Mouse (Mus musculus) limb, embryonic 12.5 days (tissue): ENCODE measurements around the gene Lhfp. TPM values are rescaled to one million over a fixed set of nuclear protein-coding genes. Genes with fewer than 3 reads are reported as not detected.
"Not testable (repeated sequence)": the region's sequence is repeated elsewhere in the genome, so short reads cannot be mapped to it uniquely, and the experiment has no call there.

Experiments
- ATAC-seq: fragments of 200-750 bp; cut with Nextera tagmentation; 2 replicates; pipeline ENCODE4 v1.8.0; 2017; ENCODE audit warnings: low read depth, moderate TSS enrichment; ENCODE audit not compliant: insufficient number of reproducible peaks, insufficient read depth, low FRiP score, low TSS enrichment
- H3K27ac ChIP-seq: fragments of 300-500 bp; sonication (generic); 2 replicates; pipeline ENCODE4 v1.5.1; 2016; ENCODE audit warnings: mild to moderate bottlenecking, moderate library complexity
- H3K27me3 ChIP-seq: fragments of 300-500 bp; sonication (generic); 2 replicates; pipeline ENCODE4 v1.6.1; 2016; ENCODE audit warnings: mild to moderate bottlenecking, moderate library complexity
- H3K36me3 ChIP-seq: fragments of 300-500 bp; sonication (generic); 2 replicates; pipeline ENCODE4 v1.6.1; 2016; ENCODE audit warnings: mild to moderate bottlenecking, moderate library complexity
- H3K4me1 ChIP-seq: fragments of 300-500 bp; sonication (generic); replicated peaks from 2 replicates; pipeline ENCODE4 v1.6.1; 2016
- H3K4me2 ChIP-seq: fragments of 300-500 bp; sonication (generic); 2 replicates; pipeline ENCODE4 v1.6.1; 2016; ENCODE audit warnings: mild to moderate bottlenecking, moderate library complexity
- H3K4me3 ChIP-seq: fragments of 300-500 bp; sonication (generic); replicated peaks from 2 replicates; pipeline ENCODE4 v1.5.1; 2016; ENCODE audit warnings: mild to moderate bottlenecking
- H3K9ac ChIP-seq: fragments of 300-500 bp; sonication (generic); replicated peaks from 2 replicates; pipeline ENCODE4 v1.6.1; 2016; ENCODE audit warnings: mild to moderate bottlenecking, moderate library complexity
- H3K9me3 ChIP-seq: fragments of 300-500 bp; sonication (generic); 2 replicates; pipeline ENCODE4 v1.6.1; 2016; ENCODE audit warnings: mild to moderate bottlenecking, moderate library complexity
- WGBS: fragments of 180-500 bp; shearing (Covaris S2); methylation state at CpG from one replicate; pipeline ENCODE4 v1.1.7; 2016; 5-methylcytosine and 5-hydroxymethylcytosine counted together
- polyA plus RNA-seq: library from polyadenylated mRNA; unstranded; fragments of >200 nt; fragmentation: Nextera tagmentation; extraction: Ambion mirVana; gene quantifications from 2 replicates; pipeline ENCODE4 v1.2.1, GENCODE M21; 2016

The Lhfp gene
- polyA plus RNA-seq, 1 experiment from 2014 or later: 56.5 TPM

GRCm38 (mm10) chr3:53089921-53090320 is 48.6 kb downstream of the Lhfp start:
- H3K4me1 ChIP-seq: peaks cover 18% of the 10 kb centered on the region
- ATAC-seq: no peak

DNA sequence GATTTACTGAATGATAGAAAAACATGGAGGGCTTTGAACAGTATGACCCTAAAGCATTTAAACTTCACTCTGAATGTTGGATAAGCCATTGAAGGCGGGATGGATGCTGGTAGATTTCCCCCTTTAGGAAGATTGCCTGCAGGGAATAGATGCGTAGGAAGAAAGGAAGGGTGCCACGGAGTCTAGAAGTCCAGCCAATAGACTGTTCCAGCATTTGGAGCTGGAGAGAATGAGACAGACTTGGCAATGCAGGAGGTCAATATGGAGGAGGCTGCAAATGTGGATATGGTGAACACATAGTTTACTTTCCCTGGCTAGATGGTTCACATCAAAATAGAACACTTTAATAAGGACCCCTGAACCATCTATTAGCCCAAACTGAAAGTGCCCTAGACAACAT is 58.9 kb downstream of the Lhfp start:
- Histone ChIP-seq H3K36me3 (no peaks in the 10 kb centered on the region), H3K9me3 (no peaks in the 10 kb centered on the region), H3K4me3 (no peak overlapping the region), H3K27ac (no peak overlapping the region), H3K4me2 (no peak overlapping the region), H3K4me1 (peaks cover 16% of the 10 kb centered on the region), H3K27me3 (peaks cover 13% of the 10 kb centered on the region), H3K9ac (no peak overlapping the region)
- ATAC-seq: no peak
- WGBS: 90% methylated on average over 3 of the region's 3 CpGs

More at GRCm38 (mm10) chr3:53089921-53090320, 48.6 kb downstream of the Lhfp start:
- Histone ChIP-seq H3K9ac (no peak overlapping the region), H3K36me3 (no peaks in the 10 kb centered on the region), H3K4me2 (no peak overlapping the region), H3K9me3 (no peaks in the 10 kb centered on the region), H3K27me3 (no peaks in the 10 kb centered on the region), H3K4me3 (no peak overlapping the region), H3K27ac (no peak overlapping the region)
- WGBS: 88% methylated on average over 2 of the region's 2 CpGs

DNA sequence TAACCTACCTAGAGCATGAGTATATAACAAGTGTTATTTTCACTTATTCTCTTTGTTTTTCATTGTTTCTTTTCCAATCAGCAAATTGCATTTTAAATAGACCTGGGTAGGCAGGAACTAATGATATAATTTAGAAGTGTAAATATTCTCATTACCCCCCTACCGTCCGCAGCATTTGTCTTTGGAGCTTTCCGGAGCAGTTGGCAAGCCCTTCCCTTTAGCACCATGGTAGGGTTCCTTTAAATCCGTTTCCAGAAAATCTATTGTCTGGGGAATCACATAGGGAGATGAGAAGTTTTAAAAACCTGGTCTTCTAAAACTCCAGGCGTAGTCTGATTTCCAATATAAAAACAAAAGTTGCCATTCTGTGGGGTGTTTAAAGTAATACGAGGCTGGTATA is 59.5 kb downstream of the Lhfp start:
- 58% methylated on average over 6 of the region's 6 CpGs for WGBS
- Histone ChIP-seq H3K27me3 (peaks cover 13% of the 10 kb centered on the region), H3K9me3 (no peaks in the 10 kb centered on the region), H3K4me1 (peaks cover 21% of the 10 kb centered on the region), H3K36me3 (no peaks in the 10 kb centered on the region), H3K27ac (no peak overlapping the region), H3K4me2 (no peak overlapping the region), H3K4me3 (no peak overlapping the region), H3K9ac (no peak overlapping the region)
- ATAC-seq: no peak

- Histone ChIP-seq H3K9ac (no peak overlapping the region), H3K4me2 (no peak overlapping the region), H3K4me1 (peaks cover 24% of the 10 kb centered on the region), H3K27ac (no peak overlapping the region), H3K4me3 (no peak overlapping the region), H3K9me3 (no peaks in the 10 kb centered on the region), H3K36me3 (no peaks in the 10 kb centered on the region), H3K27me3 (peaks cover 13% of the 10 kb centered on the region)
- no peak for ATAC-seq
- WGBS: 39% methylated on average over 6 of the region's 6 CpGs
These were observed 60.4 kb downstream of the Lhfp start for GRCm38 (mm10) chr3:53101711-53102110.

DNA sequence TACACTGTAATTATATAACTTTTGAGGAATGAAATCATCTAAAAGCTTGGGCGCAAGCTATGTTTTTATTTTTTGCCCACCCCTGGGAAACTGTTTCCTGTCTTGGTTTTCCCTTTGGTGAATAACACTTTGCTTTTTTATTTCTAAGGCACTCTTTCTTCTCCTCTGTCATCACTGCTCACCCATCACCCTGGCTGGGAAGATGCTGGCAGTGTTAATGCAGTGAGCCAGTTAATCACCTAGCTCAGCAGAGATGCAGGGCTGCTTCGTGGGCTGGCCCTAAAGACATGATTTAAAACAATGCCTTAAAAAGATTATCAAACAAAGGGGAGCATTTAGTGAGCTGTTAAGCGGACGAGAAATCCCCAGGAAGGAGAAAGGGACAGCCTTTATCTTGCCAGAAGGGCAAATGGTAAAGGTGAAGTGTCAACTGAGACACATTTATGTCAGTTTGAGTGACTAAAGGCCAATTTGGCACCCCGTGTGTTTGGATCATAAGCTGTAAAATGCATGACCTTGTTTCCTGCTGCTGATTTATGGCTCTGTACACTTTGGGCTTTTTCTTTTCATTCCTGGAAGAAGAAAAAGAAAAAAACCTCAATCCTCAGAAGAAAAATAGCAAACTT is 60.9 kb downstream of the Lhfp start:
- no peaks in the 10 kb centered on the region for H3K36me3 ChIP-seq
- 10% methylated on average over 5 of the region's 5 CpGs for WGBS
- H3K27ac ChIP-seq: no peak overlapping the region
- peaks cover 13% of the 10 kb centered on the region for H3K27me3 ChIP-seq
- H3K4me1 ChIP-seq: peaks cover 24% of the 10 kb centered on the region
- H3K9me3 ChIP-seq: no peaks in the 10 kb centered on the region
- ATAC-seq: no peak
- no peak overlapping the region for H3K9ac ChIP-seq
- H3K4me2 ChIP-seq: peak overlapping the region; percentile 30
- H3K4me3 ChIP-seq: no peak overlapping the region

- WGBS: 17% methylated on average over 12 of the region's 12 CpGs
These were observed 61.4 kb downstream of the Lhfp start for GRCm38 (mm10) chr3:53102757-53103153.

DNA sequence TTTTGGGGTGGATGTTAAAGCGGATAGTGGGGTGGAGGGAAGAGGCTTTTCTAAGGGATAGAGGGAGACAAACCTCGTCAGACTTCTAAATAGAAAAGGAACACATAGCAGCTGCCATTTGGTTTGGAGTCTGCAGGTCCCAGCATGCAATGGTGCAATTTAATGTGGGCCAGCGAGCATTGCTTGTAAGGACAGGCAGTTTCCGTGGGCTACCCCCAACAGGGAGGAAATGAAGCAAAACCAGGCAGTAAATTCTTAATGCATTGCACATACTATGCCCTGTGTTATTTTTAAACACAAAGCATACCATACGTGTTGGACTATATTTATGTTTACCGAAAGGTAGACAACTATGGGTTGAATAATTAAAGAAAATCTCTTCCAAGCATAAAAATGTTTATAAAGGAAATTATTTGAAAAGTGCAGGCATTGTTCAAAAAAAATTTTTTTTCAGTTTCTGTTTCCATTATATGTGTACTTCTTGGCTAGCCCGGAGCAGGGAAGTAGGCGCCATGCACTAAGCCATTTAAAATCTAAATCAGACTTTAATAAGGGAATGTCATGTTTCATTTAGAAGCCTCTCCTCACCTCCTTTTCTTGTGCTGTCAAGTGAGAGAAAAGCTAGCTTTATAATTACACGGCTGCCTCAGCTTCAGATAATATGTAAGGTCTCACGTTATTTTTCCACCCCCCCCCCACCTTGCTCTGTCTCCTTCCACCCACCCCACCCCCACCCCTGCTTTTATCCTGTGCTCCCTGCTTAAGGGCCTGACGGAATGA is 67.5 kb downstream of the Lhfp start:
- H3K4me3 ChIP-seq: no peak overlapping the region
- 28% methylated on average over 11 of the region's 11 CpGs for WGBS
- H3K4me2 ChIP-seq: peak overlapping the region; percentile 23; the same call in 1 of the 2 replicates
- H3K36me3 ChIP-seq: 0 out of 2 replicates have a peak, but pooled peaks cover 10% of the 10 kb centered on the region
- ATAC-seq: peak; percentile 49; the same call in 1 of the 2 replicates
- H3K27ac ChIP-seq: peak overlapping the region; percentile 68
- H3K27me3 ChIP-seq: 0 out of 2 replicates have a peak, but pooled peaks cover 4% of the 10 kb centered on the region
- peaks cover 27% of the 10 kb centered on the region for H3K4me1 ChIP-seq
- H3K9me3 ChIP-seq: peaks cover 10% of the 10 kb centered on the region
- no peak overlapping the region for H3K9ac ChIP-seq

More at GRCm38 (mm10) chr3:53102757-53103153, 61.4 kb downstream of the Lhfp start:
- Histone ChIP-seq H3K27me3 (peaks cover 13% of the 10 kb centered on the region), H3K9ac (no peak overlapping the region), H3K36me3 (no peaks in the 10 kb centered on the region), H3K4me3 (no peak overlapping the region), H3K4me1 (peaks cover 24% of the 10 kb centered on the region), H3K27ac (no peak overlapping the region), H3K9me3 (no peaks in the 10 kb centered on the region), H3K4me2 (peak overlapping the region; percentile 30)
- ATAC-seq: no peak

- Histone ChIP-seq H3K9ac (no peak overlapping the region), H3K27ac (no peak overlapping the region), H3K4me3 (no peak overlapping the region), H3K9me3 (peaks cover 10% of the 10 kb centered on the region), H3K36me3 (0 out of 2 replicates have a peak, but pooled peaks cover 10% of the 10 kb centered on the region), H3K4me1 (peaks cover 27% of the 10 kb centered on the region), H3K4me2 (no peak overlapping the region), H3K27me3 (no peaks in the 10 kb centered on the region)
- ATAC-seq: no peak
- 34% methylated on average over 3 of the region's 3 CpGs for WGBS
These were observed 68.6 kb downstream of the Lhfp start for GRCm38 (mm10) chr3:53109879-53110278.

DNA sequence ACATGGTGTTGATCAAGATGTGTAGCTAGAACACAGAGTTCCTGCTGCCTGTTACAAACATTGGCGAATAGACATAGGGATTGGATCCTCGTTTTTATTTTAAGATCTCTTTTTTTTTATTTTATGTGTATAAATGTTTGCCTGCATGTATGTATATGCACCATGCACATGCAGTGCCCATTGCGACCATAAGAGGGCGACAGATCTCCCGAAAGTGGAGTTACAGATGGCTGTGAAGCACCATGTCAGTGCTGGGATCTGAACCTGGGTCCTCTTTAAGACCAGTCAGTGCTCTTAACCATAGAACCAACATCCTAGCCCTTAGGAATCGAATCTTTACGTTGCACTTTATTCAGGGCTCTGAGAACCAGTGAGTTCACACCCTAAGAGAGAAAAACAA is 70.7 kb downstream of the Lhfp start:
- H3K4me3 ChIP-seq: no peak overlapping the region
- H3K4me2 ChIP-seq: no peak overlapping the region
- H3K27ac ChIP-seq: no peak overlapping the region
- H3K4me1 ChIP-seq: peaks cover 18% of the 10 kb centered on the region
- ATAC-seq: no peak
- H3K27me3 ChIP-seq: no peaks in the 10 kb centered on the region
- H3K36me3 ChIP-seq: 0 out of 2 replicates have a peak, but pooled peaks cover 10% of the 10 kb centered on the region
- H3K9me3 ChIP-seq: peaks cover 10% of the 10 kb centered on the region
- WGBS: 96% methylated on average over 7 of the region's 7 CpGs
- no peak overlapping the region for H3K9ac ChIP-seq

DNA sequence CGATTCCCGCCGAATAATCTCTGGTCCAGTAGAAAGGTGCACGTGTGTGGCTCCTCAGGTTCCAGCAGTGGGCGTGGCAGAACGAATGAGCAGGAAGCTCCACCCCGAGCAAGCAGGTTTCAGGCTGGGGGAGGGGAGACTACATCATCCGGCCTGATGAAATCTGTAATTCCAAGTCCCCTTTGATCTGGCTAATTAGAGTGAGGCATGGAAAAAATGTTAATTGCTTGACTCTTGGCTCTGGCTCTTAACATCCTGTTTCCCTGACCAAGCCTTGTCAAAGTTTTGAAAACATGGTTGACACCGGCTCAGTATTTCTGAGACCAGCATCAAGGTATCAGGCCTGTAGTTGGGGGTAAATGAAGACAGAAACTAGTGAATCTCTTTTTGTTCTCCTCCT is 77.4 kb downstream of the Lhfp start:
- 42% methylated on average over 5 of the region's 9 CpGs for WGBS
- not testable (repeated sequence) for ATAC-seq, H3K4me3 ChIP-seq, H3K27me3 ChIP-seq, H3K4me1 ChIP-seq, H3K4me2 ChIP-seq, H3K9me3 ChIP-seq, H3K9ac ChIP-seq, H3K27ac ChIP-seq, H3K36me3 ChIP-seq

DNA sequence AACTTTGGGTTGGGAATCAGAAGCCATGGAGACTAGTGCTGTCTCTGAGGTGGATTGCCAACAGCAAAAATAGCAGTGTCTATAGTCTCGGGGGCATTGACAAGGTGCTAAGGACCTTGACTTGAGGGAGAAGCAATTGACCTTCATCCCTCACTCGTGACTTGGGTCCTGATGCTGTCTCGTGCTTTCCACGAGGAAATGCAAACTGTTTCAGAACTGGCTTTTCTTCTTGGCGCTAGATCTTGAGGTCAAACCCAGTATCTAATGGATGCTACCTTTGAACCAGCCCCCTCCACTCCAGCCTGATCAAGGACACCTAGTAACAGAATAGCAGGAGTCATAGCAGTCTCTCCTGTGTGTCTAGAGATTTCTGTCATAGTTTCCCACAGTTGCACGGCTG is 78.7 kb downstream of the Lhfp start:
- Histone ChIP-seq H3K4me3 (no peak overlapping the region), H3K27ac (no peak overlapping the region), H3K4me1 (no peaks in the 10 kb centered on the region), H3K9me3 (peaks cover 2% of the 10 kb centered on the region; the same call in 1 of the 2 replicates), H3K4me2 (no peak overlapping the region), H3K36me3 (no peaks in the 10 kb centered on the region), H3K9ac (no peak overlapping the region), H3K27me3 (no peaks in the 10 kb centered on the region)
- WGBS: 90% methylated on average over 6 of the region's 6 CpGs
- no peak for ATAC-seq
